In the genomic region with DNA sequence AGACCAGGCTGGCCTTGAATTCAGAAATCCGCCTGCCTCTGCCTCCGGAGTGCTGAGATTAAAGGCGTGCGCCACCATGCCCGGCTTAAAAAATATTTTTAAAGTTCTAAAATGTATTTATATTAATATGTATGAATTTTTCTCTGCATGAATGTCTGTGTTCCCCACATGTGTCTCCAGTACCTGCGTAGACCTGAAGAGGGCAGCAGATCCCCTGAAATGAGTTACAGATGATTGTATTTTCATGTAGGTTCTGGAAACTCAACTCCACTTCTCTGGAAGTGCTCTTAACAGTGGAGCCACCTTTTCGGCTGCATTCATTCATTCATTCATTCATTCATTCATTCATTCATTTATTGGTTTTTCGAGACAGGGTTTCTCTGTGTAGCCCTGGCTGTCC, we compare ENCODE assay signal across 10 mouse cellular contexts. TPM values are rescaled to one million over a fixed set of nuclear protein-coding genes. Genes with fewer than 3 reads are reported as not detected.
DNase-seq lines count a peak whose midpoint lies in the region; ATAC-seq lines count a peak whose summit lies in the region.
"Had no signal": no experiment of that assay in that cellular context is flagged by ENCODE, and none has a peak within 500 bp of the region (broad histone marks: within the 10 kb centered on the region; RNA-seq: fewer than 3 reads in every experiment).

No protein-coding gene starts in this region.

- no peak overlapping the region for H3K4me2 ChIP-seq in midbrain, embryonic 11.5 days
- H3K4me2 ChIP-seq in midbrain, embryonic 13.5 days (replicated peaks): no peak overlapping the region
- H3K4me2 ChIP-seq in liver, embryonic 11.5 days: no peak overlapping the region
- H3K4me2 ChIP-seq: stomach, embryonic 15.5 days had no signal

- no peaks in the 10 kb centered on the region for H3K27me3 ChIP-seq in midbrain, embryonic 11.5 days (ENCODE audit: control insufficient read depth, insufficient read depth, low read length)
- H3K27me3 ChIP-seq in midbrain, embryonic 13.5 days: no peaks in the 10 kb centered on the region
- H3K27me3 ChIP-seq in liver, embryonic 11.5 days (replicated peaks; ENCODE audit: control insufficient read depth, insufficient read depth, low read length): no peaks in the 10 kb centered on the region
- H3K27me3 ChIP-seq: stomach, embryonic 15.5 days had no signal

- ATAC-seq in midbrain, embryonic 11.5 days (ENCODE audit: low FRiP score): no peak
- no peak for ATAC-seq in midbrain, embryonic 13.5 days
- ATAC-seq in liver, embryonic 11.5 days (replicated peaks; ENCODE audit: low FRiP score): no peak

- H3K9me3 ChIP-seq in midbrain, embryonic 11.5 days (ENCODE audit: control insufficient read depth, low read length): no peaks in the 10 kb centered on the region
- no peaks in the 10 kb centered on the region for H3K9me3 ChIP-seq in midbrain, embryonic 13.5 days
- H3K9me3 ChIP-seq in liver, embryonic 11.5 days (ENCODE audit: control insufficient read depth, low read length): no peaks in the 10 kb centered on the region
- H3K9me3 ChIP-seq: stomach, embryonic 15.5 days had no signal

- no peak overlapping the region for H3K27ac ChIP-seq in midbrain, embryonic 11.5 days (ENCODE audit: low read depth, low read length)
- H3K27ac ChIP-seq in midbrain, embryonic 13.5 days: no peak overlapping the region
- no peak overlapping the region for H3K27ac ChIP-seq in liver, embryonic 11.5 days (ENCODE audit: low read depth, low read length)
- H3K27ac ChIP-seq: stomach, embryonic 15.5 days had no signal

- H3K9ac ChIP-seq in midbrain, embryonic 11.5 days (ENCODE audit: low read length): no peak overlapping the region
- H3K9ac ChIP-seq in midbrain, embryonic 13.5 days (replicated peaks): no peak overlapping the region
- no peak overlapping the region for H3K9ac ChIP-seq in liver, embryonic 11.5 days (ENCODE audit: low read depth, low read length)
- H3K9ac ChIP-seq: stomach, embryonic 15.5 days had no signal

- no peak overlapping the region for H3K4me3 ChIP-seq in midbrain, embryonic 11.5 days (ENCODE audit: low read depth, low read length)
- no peak overlapping the region for H3K4me3 ChIP-seq in midbrain, embryonic 13.5 days (replicated peaks)
- H3K4me3 ChIP-seq in liver, embryonic 11.5 days (ENCODE audit: low read depth, low read length): no peak overlapping the region
- H3K4me3 ChIP-seq: stomach, embryonic 15.5 days had no signal

- peaks cover 2% of the 10 kb centered on the region; the same call in 1 of the 2 replicates for H3K4me1 ChIP-seq in midbrain, embryonic 11.5 days (ENCODE audit: control insufficient read depth, insufficient read depth, low read length)
- H3K4me1 ChIP-seq in midbrain, embryonic 13.5 days (replicated peaks): peaks cover 9% of the 10 kb centered on the region
- H3K4me1 ChIP-seq in liver, embryonic 11.5 days (replicated peaks; ENCODE audit: control insufficient read depth, insufficient read depth, low read length): peaks cover 4% of the 10 kb centered on the region

- H3K36me3 ChIP-seq in midbrain, embryonic 11.5 days (ENCODE audit: control insufficient read depth, insufficient read depth, low read length): no peaks in the 10 kb centered on the region
- H3K36me3 ChIP-seq in midbrain, embryonic 13.5 days: no peaks in the 10 kb centered on the region
- no peaks in the 10 kb centered on the region for H3K36me3 ChIP-seq in liver, embryonic 11.5 days (ENCODE audit: control insufficient read depth, insufficient read depth, low read length)
- H3K36me3 ChIP-seq: stomach, embryonic 15.5 days had no signal

- 69% methylated on average over 8 of the region's 8 CpGs for WGBS in midbrain, embryonic 11.5 days
- 72% methylated on average over 8 of the region's 8 CpGs for WGBS in midbrain, embryonic 13.5 days
- WGBS in liver, embryonic 11.5 days: 56% methylated on average over 8 of the region's 8 CpGs

- DNase-seq in midbrain, embryonic 11.5 days (ENCODE audit: low spot score, missing footprints): peak; percentile 97
- peak; percentile 36 for DNase-seq in adrenal gland, adult 8-10 months
- peak; percentile 70 for DNase-seq in embryo, embryonic 11 days
- DNase-seq in induced T-regulatory cell, adult 2 months (ENCODE audit: low read depth): peak; percentile 89
- peak; percentile 64 for DNase-seq in liver, embryonic 11.5 days (ENCODE audit: low spot score)
- peak; percentile 44 for DNase-seq in right cerebral cortex, adult 18-20 months
- peak; percentile 63 for DNase-seq in urinary bladder, postnatal 25 days (ENCODE audit: low spot score)

RNA-seq across cellular contexts. Expression of a gene that starts 3.7 kb away (rescaled TPM):
- 286 TPM in 2 replicates for polyA plus RNA-seq in midbrain, embryonic 11.5 days (2014; fragmentation: Nextera tagmentation; extraction: Ambion mirVana)
- 110 and 133 TPM in 2 replicates for polyA plus RNA-seq in midbrain, embryonic 13.5 days (2015; fragmentation: Nextera tagmentation; extraction: Ambion mirVana)
- total RNA-seq in adrenal gland, adult 8-10 months (2022): 10 to 100 TPM; 15.2 to 32.4 (median 20.6) TPM
- polyA plus RNA-seq in liver, embryonic 11.5 days (2014; fragmentation: Nextera tagmentation; extraction: Ambion mirVana): 361 and 387 TPM in 2 replicates

RNA-seq across cellular contexts. Expression of a gene that starts 24.3 kb away (rescaled TPM):
- 78.2 and 78.8 TPM in 2 replicates for polyA plus RNA-seq in midbrain, embryonic 11.5 days (2014; fragmentation: Nextera tagmentation; extraction: Ambion mirVana)
- polyA plus RNA-seq in midbrain, embryonic 13.5 days (2015; fragmentation: Nextera tagmentation; extraction: Ambion mirVana): 41.6 and 46.6 TPM in 2 replicates
- 10 to 100 TPM; 83.4 to 93.7 (median 91.9) TPM for total RNA-seq in adrenal gland, adult 8-10 months (2022)
- 68.1 and 74.5 TPM in 2 replicates for polyA plus RNA-seq in liver, embryonic 11.5 days (2014; fragmentation: Nextera tagmentation; extraction: Ambion mirVana)

RNA-seq across cellular contexts. Expression of a gene that starts 42.7 kb away (rescaled TPM):
- polyA plus RNA-seq in midbrain, embryonic 11.5 days (2014; fragmentation: Nextera tagmentation; extraction: Ambion mirVana): 1.8 and 2.6 TPM in 2 replicates
- 2.8 and 3.7 TPM in 2 replicates for polyA plus RNA-seq in midbrain, embryonic 13.5 days (2015; fragmentation: Nextera tagmentation; extraction: Ambion mirVana)
- total RNA-seq in adrenal gland, adult 8-10 months (2022): 1 to 10 TPM; 1.5 to 2.7 (median 2.4) TPM
- polyA plus RNA-seq in liver, embryonic 11.5 days (2014; fragmentation: Nextera tagmentation; extraction: Ambion mirVana): 2.5 and 5.4 TPM in 2 replicates
- total RNA-seq: hematopoietic stem cell, adult 5-6 weeks had no signal

Comparison
In these comparisons a context has a peak if more than half of its experiments do, and no peak if none do; other contexts are left out.
1. DNase-seq: peak in every context shown above with its lines; median percentile 97 in midbrain, embryonic 11.5 days; 89 in induced T-regulatory cell, adult 2 months; 70 in embryo, embryonic 11 days; 64 in liver, embryonic 11.5 days; 63 in urinary bladder, postnatal 25 days; 44 in right cerebral cortex, adult 18-20 months; 36 in adrenal gland, adult 8-10 months.